10 mouse cellular contexts compared by ENCODE assay signal in genomic region chr16:96353996-96354395, GRCm38 (mm10).
DNase-seq lines count a peak whose midpoint lies in the region; ATAC-seq and TF ChIP-seq lines count a peak whose summit lies in the region.
"Had no signal": no experiment of that assay in that cellular context is flagged by ENCODE, and none has a peak within 500 bp of the region (broad histone marks: within the 10 kb centered on the region; RNA-seq: fewer than 3 reads in every experiment).

No protein-coding gene starts in this region.

- no peak overlapping the region for H3K9ac ChIP-seq in heart, embryonic 16.5 days (ENCODE audit: low read length)
- H3K9ac ChIP-seq in midbrain, embryonic 16.5 days (ENCODE audit: low read depth, low read length) = no peak overlapping the region

- no peaks in the 10 kb centered on the region for H3K27me3 ChIP-seq in heart, embryonic 16.5 days (ENCODE audit: control insufficient read depth, insufficient read depth, low read length)
- no peaks in the 10 kb centered on the region for H3K27me3 ChIP-seq in kidney, adult 2 months (replicated peaks; ENCODE audit: control insufficient read depth, insufficient read depth, low read length)
- no peaks in the 10 kb centered on the region for H3K27me3 ChIP-seq in midbrain, embryonic 16.5 days (ENCODE audit: control insufficient read depth, insufficient read depth, low read depth, low read length)

- TF ChIP-seq POLR2A in kidney, adult 2 months (IDR thresholded peaks at IDR 0.05; ENCODE audit: low read depth, low read length) = no peak

- no peak; the same call in 1 of the 2 replicates for ATAC-seq in heart, embryonic 16.5 days (replicated peaks; ENCODE audit: extremely low read depth, insufficient read depth, low FRiP score)
- ATAC-seq in midbrain, embryonic 16.5 days = no peak

- peak overlapping the region; percentile 15 for H3K4me3 ChIP-seq in heart, embryonic 16.5 days (ENCODE audit: low read length)
- no peak overlapping the region for H3K4me3 ChIP-seq in kidney, adult 2 months (ENCODE audit: insufficient read depth, low read depth, low read length)
- peak overlapping the region; percentile 10; the same call in 1 of the 2 replicates for H3K4me3 ChIP-seq in midbrain, embryonic 16.5 days (ENCODE audit: low read depth, low read length)

- no peaks in the 10 kb centered on the region for H3K9me3 ChIP-seq in heart, embryonic 16.5 days (replicated peaks; ENCODE audit: control insufficient read depth, low read length)
- no peaks in the 10 kb centered on the region for H3K9me3 ChIP-seq in midbrain, embryonic 16.5 days (replicated peaks; ENCODE audit: control insufficient read depth, low read length, poor library complexity, severe bottlenecking)

- WGBS in heart, embryonic 16.5 days = 41% methylated on average over 6 of the region's 6 CpGs
- 39% methylated on average over 6 of the region's 6 CpGs for WGBS in kidney, adult 2 months
- WGBS in midbrain, embryonic 16.5 days = 45% methylated on average over 6 of the region's 6 CpGs

- no peak for TF ChIP-seq CTCF in kidney, adult 2 months (conservative IDR thresholded peaks at IDR 0.05; ENCODE audit: insufficient read depth, insufficient read length, low read depth, low read length)

- intact Hi-C loops in heart, postnatal 36 days (cut with DNase I) = no loop called here

- H3K27ac ChIP-seq in heart, embryonic 16.5 days (ENCODE audit: low read length) = no peak overlapping the region
- no peak overlapping the region for H3K27ac ChIP-seq in kidney, adult 2 months (ENCODE audit: insufficient read depth, low read depth, low read length)
- H3K27ac ChIP-seq in midbrain, embryonic 16.5 days (ENCODE audit: low read length) = no peak overlapping the region

- no peaks in the 10 kb centered on the region for H3K36me3 ChIP-seq in heart, embryonic 16.5 days (ENCODE audit: control insufficient read depth, insufficient read depth)
- H3K36me3 ChIP-seq in kidney, adult 2 months (ENCODE audit: control insufficient read depth, insufficient read depth, low read length) = no peaks in the 10 kb centered on the region
- H3K36me3 ChIP-seq in midbrain, embryonic 16.5 days (ENCODE audit: control insufficient read depth, insufficient read depth, low read length) = no peaks in the 10 kb centered on the region

- H3K4me1 ChIP-seq in heart, embryonic 16.5 days (ENCODE audit: control insufficient read depth, insufficient read depth, low read length) = no peaks in the 10 kb centered on the region
- H3K4me1 ChIP-seq in kidney, adult 2 months (ENCODE audit: control insufficient read depth, insufficient read depth, low read length) = no peaks in the 10 kb centered on the region
- 0 out of 2 replicates have a peak, but pooled peaks cover 2% of the 10 kb centered on the region for H3K4me1 ChIP-seq in midbrain, embryonic 16.5 days (ENCODE audit: control insufficient read depth, insufficient read depth, low read length)

- peak overlapping the region; percentile 23; the same call in 1 of the 2 replicates for H3K4me2 ChIP-seq in heart, embryonic 16.5 days (ENCODE audit: low read depth, low read length)
- no peak overlapping the region; the same call in 1 of the 2 replicates for H3K4me2 ChIP-seq in midbrain, embryonic 16.5 days (ENCODE audit: low read length)

- no peak for DNase-seq in heart, postnatal 36 days
- DNase-seq in embryo, embryonic 11 days = peak; percentile 52
- DNase-seq in kidney, adult 2 months = peak; percentile 58
- DNase-seq in spleen, postnatal 4 days (ENCODE audit: low spot score in 2 of 2) = no peak
- DNase-seq in lung, postnatal 14 days = no peak
- DNase-seq in T-cell, adult 2 months (ENCODE audit: low spot score) = no peak
- DNase-seq: gastrocnemius, postnatal 10 days; thymus, adult 18-20 months had no signal

Comparison
In these comparisons a context has a peak if more than half of its experiments do, and no peak if none do; other contexts are left out.
1. DNase-seq: peak in embryo, embryonic 11 days (single experiment) and kidney, adult 2 months (single experiment); none in heart, postnatal 36 days (0 of 2), spleen, postnatal 4 days (0 of 2), lung, postnatal 14 days (single experiment) and T-cell, adult 2 months (single experiment).